Mouse (Mus musculus): Measurements from ENCODE around the gene Olfr1283.
"Not testable (repeated sequence)": the region's sequence is repeated elsewhere in the genome, so short reads cannot be mapped to it uniquely, and the experiment has no call there.

Olfr1283 gene

DNA sequence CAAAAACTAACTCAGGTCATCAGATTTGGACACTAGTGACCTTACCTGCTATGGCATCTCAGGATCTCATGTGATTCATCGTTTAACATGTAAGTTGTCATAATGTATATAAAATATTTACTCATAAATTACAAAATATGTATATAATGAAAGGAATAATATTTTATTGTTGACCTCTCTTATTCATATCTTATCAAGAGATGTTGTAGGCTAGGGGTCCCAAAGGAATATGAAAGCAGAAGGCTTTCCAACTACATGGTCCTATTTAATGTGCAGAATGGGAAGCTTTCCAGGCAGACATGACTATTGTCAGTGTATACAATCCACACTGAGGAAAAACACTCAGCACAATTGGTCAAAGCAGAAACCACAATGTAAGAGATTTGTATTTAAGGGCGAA lies at the start of gene Olfr1283:
Olfr1283 (plus strand) TSS at position 301 of the 400 bp plus-strand sequence.
- DNase-seq (ENCODE audit: low spot score): no peak

DNA sequence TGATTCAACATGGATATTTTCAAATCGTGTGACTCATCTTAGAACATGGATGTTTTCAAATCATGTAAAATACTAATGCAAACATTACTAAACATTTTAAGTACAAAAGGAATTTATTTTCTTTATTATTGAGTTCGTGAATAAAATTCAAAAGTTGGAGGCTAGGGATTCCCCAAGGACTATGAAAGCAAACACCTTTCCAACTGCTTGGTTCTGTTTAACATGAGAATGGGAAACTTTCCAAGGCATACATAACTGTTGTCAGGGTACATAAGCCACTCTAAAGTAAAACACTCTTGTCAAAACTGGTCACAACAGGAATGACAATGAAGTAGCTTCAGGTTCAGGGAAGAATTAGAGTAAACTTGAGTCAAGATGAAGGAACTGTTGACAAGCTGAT lies 40.4 kb upstream of the Olfr1283 start, which contains the start of gene Olfr1281:
Olfr1281 (plus strand) TSS at position 301 of the 400 bp plus-strand sequence.
- no peak for DNase-seq (ENCODE audit: low spot score)

DNA sequence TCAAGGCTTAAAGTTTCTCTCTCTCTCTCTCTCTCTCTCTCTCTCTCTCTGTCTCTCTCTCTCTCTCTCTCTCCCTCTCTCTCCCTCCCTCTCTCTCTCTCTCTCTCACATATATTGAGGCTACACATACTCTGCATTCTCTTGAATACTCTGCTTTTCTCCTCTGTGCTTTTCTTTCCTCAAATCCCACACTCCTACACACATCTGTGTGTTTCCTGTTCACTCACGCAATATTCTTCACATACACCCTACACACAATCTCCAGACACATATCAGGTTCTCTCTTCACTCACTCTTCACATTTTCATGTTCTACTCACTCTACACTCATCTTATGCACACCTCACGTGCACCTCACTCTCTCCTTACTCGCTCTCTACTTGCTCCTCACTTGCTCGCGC lies 32.9 kb upstream of the Olfr1283 start:
- DNase-seq (ENCODE audit: low spot score): not testable (repeated sequence)

DNA sequence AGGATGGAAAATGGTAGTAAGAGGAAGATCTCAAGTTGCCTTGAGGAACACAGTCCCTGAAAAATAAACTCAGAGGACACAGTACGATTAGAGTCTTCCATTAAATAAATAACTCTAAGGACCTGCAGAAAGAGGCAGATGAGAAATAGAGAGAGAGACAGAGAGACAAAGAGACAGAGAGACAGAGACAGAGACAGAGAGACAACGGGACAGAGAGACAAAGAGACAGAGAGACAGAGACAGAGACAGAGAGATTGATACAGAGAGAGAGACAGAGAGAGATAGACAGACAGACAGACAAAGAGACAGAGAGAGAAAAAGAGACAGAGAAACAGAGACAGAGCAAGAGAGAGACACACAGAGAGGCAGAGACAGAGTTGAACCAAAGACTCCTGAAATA lies 30.6 kb upstream of the Olfr1283 start, which contains the start of gene Olfr1282:
Olfr1282 (minus strand) TSS at position 101 of the 400 bp plus-strand sequence.
- no peak for DNase-seq (ENCODE audit: low spot score)

DNA sequence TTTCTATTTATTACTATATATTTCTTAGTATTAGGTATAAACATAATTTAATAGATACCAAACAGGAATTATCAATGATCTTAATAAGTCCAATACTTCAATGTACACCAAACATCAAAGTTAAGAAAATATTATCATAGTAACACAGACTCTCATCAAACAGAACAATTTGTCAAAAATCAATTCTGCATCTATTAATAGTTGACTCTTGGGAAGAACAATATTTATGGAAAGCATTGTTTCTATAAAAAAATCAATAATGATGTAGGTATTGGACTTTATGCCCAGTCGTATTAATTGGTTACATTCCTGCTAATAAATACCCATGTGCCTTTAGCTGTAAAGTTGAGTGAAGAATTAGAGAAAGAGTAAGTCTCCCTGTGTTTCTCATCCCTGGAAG lies 8.6 kb downstream of the Olfr1283 start, which contains the start of gene Olfr1284:
Olfr1284 (plus strand) TSS at position 301 of the 400 bp plus-strand sequence.
- no peak for DNase-seq (ENCODE audit: low spot score)
